Mouse (Mus musculus): Measurements from ENCODE around the gene Sept1.
"Not testable (repeated sequence)": the region's sequence is repeated elsewhere in the genome, so short reads cannot be mapped to it uniquely, and the experiment has no call there.

The Sept1 gene

DNA sequence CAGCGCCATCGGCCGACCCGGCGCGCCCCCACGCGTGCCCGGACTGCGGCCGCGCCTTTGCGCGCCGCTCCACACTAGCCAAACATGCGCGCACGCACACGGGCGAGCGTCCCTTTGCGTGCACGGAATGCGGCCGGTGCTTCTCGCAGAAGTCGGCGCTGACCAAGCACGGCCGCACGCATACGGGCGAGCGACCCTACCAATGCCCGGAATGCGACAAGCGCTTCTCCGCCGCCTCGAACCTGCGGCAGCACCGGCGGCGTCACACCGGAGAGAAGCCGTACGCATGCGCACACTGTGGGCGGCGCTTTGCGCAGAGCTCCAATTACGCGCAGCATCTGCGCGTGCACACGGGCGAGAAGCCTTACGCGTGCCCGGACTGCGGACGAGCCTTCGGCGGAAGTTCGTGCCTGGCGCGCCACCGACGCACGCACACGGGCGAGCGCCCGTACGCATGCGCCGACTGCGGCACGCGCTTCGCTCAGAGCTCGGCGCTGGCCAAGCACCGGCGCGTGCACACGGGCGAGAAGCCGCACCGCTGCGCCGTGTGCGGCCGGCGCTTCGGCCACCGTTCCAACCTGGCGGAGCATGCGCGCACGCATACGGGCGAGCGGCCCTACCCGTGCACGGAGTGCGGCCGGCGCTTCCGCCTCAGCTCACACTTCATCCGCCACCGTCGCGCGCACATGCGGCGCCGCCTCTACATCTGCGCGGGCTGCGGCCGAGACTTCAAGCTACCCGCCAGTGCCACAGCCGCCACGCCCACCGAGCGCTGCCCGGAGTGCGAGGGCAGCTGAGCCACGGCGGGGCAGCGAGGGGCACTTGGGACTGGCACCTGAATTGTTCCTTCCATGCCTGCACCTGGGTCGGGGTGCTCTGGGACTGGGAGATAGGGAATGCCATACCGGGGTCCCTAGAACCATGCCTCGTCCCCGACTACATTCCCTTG lies 21.2 kb upstream of the Sept1 start:
- DNase-seq (ENCODE audit: low spot score), result peak; percentile 69

DNA sequence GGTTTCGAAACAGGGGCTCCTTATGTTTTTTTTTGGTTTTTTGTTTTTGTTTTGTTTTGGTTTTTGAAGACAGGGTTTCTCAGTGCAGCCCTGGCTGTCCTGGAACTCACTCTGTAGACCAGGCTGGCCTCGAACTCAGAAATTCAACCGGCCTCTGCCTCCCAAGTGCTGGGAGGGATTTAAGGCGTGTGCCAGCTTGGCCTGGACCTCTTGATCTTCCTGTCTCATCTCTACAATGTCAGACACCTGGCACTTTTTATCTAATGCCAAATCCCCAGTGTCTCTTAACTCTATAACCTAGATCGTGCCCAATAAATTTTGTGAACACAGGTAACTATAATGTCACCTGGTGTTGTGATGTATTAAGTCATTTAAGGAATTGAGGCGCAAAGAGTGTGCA lies 20.4 kb upstream of the Sept1 start:
- no peak for DNase-seq (ENCODE audit: low spot score)

DNA sequence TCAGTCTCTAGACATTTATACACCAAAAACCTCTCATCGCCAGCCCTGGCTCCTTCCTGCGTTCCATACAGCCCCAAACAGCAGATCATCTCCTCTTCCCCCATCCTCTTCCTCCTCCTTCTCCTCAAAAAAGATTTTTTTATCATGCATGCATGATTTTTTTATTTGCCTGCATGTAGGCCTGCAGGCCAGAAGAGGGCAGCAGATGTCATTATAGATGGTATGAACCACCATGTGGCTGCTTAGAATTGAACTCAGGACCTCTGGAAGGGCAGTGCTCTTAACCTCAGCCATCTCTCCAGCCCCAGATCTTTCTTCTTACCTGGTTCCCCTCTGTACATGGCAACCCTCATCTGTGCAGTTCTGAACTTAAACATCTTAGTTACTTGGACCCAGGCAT lies 19.5 kb upstream of the Sept1 start:
- no peak for DNase-seq (ENCODE audit: low spot score)

DNA sequence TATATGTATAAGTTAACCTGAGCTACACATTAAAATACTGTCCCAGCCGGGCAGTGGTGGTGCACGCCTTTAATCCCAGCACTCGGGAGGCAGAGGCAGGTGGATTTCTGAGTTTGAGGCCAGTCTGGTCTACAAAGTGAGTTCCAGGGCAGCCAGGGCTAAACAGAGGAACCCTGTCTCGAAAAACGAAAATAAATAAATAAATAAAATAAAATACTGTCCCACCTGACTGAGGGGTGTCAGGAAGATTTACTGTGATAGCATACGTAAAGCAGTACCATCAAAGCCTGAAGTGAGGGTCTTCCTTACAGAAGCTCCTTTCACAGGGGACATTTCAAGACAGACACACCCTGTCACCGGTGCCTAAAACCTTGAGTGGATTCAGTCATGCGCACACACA lies 17.6 kb upstream of the Sept1 start:
- DNase-seq (ENCODE audit: low spot score), result not testable (repeated sequence)

DNA sequence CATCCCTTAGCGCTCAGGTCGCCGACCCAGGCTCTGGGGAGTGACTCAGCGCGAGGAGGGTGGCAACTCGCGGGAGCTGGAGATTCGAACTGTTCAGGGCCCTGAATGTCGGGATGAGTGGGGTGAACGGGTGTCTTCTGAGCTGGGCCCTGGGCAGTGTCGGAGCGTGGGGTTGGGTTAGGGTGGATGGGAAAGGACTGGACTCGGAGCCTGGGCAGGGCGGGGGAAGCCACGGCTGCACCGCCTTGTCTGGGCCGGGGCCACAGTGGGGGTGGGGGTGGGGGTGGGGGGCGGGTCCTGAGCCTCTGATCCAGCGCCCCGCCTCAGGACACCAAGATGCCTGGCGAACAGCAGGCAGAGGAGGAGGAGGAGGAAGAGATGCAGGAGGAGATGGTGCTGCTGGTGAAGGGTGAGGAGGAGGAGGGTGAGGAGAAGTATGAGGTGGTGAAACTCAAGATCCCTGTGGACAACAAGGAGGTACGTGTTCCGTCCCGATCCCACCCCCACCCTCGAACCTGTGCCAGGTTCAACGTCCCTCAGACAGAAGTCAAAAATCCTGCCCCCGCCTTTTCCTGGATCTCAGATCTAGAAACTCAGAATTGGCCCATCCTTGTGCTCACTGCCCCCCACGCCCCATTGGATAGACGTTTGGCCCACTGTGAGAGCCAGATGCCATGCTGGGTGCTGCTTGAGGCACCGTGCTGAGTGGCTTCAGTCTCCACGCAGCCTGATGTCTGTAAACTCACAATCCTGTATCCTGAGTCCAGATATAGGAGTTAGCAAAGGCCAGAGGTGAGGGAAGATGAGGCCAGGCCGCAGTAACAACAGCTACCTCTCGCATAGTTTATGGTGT lies 12.0 kb upstream of the Sept1 start:
- no peak for DNase-seq (ENCODE audit: low spot score)

DNA sequence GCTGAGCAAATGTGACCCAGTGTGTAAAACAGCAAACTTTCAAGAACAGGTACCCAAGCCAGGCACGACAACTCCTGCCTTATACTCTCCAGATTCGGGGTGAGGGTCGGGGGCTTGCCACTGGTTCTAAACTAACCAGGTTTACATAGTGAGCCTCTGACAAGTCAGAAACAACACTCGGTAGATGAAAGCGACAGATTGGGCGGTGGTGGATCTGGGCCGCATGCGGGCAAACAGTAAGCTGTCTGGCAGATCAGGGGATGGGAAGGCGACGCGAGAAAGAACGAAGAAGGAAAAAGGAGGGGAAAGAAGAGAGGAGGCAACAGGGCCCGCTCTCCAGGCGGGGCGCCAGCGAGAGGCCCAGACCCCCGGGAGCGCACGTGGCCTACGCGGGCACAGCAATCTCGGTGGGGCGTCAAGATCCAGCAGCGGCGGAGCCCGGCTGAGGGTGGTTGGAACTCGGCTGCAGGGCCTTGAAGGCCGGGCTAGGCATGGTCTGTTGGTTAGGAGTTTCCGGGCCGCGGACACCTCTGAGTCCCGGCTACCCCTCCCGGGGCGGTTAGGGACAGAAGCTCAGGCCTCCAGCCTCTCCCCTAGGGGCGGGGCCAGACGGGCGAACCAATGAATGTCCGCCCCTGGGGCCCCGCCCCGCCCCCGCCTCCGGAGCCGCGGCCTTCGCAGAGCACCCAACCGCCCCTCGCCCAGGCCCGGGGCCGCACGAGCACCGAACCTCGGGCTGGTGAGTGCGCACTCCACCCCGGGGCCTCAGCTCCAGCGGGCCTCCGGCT lies 11.1 kb upstream of the Sept1 start, which contains the start of gene Zfp771:
Zfp771 (plus strand) TSS at position 405 of the 788 bp plus-strand sequence.
- peak; percentile 76 for DNase-seq (ENCODE audit: low spot score)

DNA sequence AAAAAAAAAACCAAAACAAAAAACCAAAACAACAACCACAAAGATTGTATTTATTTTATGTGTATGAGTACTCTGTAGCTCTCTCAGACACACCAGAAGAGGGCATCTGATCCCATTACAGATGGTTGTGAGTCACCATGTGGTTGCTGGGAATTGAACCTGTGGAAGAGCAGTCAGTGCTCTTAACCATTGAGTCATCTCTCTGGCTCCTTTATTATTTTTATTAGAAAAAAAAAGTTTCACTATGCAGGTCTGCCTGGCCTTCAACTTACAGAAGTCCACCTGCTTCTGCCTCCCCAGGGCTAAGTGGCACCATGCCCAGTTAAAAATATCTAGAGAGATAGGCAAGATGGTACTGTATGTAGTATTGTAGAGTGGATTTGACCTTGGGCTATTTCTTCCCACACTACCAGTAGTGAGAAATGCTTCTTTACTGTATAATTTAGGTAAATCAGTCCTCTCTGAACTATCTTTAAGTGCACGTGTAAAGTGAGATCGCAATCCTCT lies 10.5 kb upstream of the Sept1 start:
- no peak for DNase-seq (ENCODE audit: low spot score)

DNA sequence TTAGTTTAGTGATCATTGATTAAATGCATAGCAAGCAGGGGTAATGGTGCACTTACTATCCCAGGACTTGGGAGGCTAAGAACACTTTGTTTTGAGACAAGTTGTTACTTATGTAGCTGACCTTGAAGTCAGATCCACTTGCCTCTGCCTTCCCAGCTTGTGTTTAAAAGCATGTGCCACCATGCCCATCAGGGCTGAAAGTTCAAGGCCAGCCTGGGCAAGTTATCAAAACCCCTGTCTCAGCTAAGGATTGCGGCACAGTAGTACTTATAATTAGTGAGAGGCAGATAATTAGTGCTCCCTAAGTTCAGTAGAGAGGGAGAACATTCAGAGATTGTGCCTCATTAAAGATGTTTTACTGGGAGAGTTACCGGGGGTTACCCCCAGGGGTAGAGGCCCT lies 1.8 kb upstream of the Sept1 start:
- no peak for DNase-seq (ENCODE audit: low spot score)

DNA sequence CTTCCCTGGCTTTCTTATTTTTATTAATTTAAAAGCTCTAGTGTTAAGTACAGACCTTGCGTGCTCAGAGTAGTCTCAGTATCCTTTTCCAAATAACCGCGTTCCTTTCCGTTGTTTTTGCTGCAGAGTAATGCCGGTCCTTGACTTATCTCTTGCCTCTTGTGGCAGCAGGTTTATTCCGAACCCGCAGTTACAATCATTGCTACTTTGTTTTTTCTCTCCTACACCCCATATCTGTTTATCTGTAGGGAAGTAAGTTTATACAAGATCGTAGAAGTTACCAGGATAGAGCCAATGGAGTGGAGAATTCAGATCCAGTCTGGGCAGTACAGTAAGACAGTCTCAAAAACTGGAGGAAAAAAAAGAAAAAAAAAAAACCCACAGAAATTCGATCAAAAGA lies 835 bp upstream of the Sept1 start:
- no peak for DNase-seq (ENCODE audit: low spot score)

DNA sequence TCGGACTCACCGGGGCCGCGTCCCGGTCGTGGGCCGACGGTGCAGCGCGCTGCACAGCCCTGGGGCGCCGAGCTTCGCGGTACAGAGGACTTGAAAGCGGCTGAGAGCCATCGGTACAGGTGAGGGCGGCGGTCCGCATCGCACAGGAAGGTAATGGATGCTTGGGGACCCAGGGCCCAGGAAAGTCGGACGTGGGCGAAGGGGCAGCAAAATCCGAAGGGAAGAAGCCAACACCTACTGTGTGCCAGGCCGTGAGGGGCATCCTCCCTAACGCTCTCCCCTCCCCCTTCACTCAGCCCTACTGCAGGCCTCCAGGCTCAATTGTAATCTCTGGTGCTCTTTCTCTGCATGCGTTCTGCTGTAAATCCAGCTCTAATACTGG lies 429 bp upstream of the Sept1 start:
- no peak for DNase-seq (ENCODE audit: low spot score)

DNA sequence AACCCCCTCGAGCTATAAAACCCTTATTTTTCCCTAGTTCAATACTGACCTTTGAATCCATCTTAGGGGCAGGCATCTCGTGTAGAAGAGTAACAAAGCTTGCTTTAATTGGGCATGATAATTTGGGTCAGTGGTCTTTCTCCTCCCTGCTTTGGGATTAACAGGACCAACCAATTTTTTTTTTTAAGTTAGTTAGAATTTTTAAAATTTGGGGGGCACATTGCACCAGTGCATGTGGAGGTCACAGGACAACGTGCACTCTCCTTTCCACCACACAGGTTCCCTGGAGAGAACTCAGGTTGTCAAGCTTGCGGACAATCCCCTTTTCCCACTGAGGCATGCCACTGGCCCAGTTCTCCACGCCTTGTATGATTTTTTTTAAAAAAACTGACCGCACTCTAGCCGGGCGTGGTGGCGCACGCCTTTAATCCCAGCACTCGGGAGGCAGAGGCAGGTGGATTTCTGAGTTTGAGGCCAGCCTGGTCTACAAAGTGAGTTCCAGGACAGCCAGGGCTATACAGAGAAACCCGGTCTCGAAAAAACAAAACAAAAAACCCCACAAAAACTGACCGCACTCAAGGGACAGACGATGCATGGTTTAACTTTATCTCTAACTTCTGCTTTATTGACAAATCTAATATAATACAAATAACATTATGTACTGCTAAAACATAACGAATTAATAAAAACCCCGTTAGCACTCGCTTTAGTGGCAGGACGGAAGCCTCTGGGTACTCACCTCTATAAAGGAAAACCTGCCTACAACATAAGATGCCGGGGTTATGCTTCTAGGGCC lies 906 bp downstream of the Sept1 start:
- DNase-seq (ENCODE audit: low spot score), result no peak

DNA sequence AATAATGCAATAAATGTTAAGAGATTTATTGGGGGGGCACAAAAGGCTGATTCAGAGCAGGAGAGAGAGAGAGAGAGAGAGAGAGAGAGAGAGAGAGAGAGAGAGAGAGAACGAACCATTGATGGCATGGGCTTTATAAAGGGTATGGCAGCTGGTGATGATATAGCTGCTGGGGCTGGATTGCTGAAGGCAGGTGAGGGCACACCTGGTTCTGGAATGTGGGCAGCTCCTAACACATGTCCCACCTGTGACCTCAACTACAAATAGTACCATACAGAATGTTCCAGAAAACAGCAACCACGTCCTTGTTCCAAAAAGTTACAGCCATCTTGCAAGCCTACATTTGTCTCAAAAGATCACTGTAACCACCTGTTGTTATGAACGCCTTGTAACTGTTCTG lies 1.6 kb downstream of the Sept1 start:
- no peak for DNase-seq (ENCODE audit: low spot score)

DNA sequence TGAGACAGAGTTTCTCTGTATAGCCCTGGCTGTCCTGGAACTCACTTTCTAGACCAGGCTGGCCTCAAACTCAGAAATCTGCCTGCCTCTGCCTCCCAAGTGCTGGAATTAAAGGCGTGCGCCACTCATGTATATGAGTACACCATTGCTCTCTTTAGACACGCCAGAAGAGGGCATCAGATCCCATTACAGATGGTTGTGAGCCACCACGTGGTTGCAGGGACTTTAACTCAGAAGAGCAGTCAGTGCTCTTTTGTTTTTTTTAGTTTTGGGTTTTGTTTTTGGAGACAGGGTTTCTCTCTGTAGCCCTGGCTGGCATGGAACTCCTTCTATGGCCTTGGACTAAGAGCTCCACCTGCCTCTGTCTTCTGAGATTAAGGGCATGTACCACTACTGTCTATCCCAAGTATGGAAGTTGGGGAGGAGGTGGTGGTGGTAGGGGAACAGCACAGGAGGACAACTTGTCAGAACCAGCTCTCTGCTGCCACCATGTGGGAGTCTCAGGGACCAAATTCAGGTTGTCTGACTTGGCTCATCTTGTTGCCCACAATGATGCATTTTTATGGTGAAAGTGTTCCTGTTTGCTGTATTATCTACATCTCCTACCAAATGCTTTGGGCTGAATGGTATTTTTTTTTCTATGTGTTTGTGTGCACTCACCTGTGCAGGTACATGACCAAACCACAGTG lies 4.2 kb downstream of the Sept1 start:
- DNase-seq (ENCODE audit: low spot score), result no peak

DNA sequence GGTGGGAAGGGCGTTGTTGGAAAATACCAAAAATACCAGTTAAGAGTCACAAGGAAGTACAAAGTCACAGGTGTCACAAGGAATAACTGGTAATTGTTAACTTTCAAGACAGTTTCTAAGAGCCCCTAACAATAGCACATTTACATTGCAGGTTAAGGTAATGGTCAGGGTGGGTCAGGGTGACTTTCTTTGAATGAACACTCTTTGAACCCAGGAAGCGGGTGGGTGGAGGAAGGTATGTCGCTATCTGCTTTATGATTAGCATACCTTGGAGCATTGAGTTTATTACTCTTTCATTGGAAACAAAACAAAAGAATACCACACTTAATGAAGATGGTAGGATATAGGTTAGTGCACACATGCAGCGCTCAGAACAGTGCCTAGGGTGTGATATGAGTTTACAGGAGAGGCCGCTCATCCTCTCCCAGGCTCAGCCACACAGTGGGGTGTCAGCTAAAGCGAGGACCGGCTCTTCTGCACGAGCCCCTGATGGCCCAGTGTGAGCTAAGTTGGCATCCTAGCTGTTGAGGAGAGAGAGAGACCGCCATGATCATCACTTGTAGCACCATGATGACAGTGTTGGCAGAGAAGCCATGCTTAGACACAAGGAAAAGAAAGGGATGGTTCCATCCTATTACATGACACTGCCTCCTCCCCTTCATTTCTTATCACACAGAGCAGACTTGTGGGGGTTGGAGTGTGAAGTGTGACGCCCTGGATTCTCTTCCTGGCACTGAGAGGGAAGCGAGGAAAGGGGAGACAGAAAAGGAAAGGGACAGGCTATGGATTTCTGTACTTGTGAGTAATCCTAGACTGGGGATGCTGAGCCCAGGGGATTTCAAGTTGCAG lies 7.6 kb downstream of the Sept1 start:
- no peak for DNase-seq (ENCODE audit: low spot score)

DNA sequence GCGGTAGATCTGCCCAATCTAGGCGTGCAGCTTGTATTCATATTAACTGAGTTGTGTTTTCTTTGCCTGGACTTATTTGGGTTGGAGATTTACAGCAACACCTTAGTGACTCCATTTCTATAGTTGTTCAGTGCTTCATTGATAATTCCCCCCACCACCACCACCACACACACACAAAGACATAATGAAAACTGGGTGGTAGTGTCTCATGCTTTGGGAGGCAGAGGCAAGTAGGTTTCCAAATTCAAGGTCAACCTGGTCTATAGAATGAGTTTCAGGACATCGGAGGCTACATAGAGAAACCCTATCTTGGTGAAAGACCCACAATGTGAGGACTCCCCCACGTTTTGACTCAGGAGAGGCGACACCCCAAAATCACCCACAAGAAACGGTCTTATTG lies 8.3 kb downstream of the Sept1 start:
- DNase-seq (ENCODE audit: low spot score), result no peak

DNA sequence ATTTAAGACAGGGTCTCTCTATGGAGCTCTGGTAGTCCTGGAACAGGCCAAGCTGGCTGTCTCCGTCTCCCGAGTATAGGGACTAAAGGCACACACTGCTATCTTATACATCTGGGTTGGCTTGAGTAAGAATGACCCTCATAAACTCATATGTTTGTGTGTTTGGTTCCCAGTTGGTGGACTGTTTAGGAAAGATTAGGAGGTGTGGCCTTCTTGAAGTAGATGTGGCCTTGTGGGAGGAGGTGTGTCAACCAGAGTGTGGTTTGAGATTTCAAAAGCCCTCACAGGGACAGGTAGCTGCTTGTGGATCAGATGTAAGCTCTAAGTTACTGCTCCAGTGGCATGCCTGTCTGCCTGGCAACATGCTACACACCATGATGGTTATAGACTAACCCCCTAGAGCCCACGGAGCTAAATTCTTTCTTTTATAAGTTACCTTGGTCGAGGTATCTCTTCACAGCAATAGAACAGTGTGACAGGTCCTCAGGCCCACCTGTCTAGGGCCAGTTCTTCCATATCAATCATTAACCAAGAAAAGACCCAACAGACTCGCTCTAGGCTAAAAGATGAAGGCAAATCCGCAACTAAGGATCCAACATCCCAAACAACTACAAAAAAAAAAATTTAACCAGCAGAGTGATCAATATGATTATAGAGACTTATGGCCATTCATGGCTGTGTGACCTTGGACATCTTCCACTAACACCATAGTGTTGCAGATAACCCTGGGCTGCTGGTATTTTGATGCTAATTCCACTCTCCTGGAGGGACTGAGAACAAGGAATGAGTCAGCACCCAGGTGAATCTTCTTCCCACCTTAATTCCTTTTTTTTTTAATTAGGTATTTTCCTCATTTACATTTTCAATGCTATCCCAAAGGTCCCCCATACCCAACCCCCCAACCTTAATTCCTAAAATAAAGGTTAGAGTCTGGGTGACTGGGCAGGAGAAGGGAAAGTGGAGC lies 9.1 kb downstream of the Sept1 start:
- DNase-seq (ENCODE audit: low spot score), result no peak

DNA sequence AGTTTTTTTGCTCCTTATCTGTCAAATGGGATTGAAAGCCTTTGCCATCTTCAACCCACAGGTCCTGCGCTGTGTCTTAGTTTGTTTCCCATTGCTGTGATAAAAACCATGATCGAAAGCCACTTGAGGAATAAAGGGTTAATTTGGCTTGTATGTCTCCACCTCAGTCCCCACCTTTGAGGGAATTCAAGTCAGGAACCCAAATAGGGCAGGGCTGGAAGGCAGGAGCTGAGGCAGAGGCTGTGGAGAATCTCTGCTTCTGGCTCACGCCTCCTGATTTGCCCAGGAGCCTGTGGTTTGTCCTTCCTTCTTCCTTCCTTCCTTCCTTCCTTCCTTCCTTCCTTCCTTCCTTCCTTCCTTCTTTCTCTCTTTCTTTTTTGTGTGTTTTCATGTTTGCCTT lies 9.8 kb downstream of the Sept1 start:
- no peak for DNase-seq (ENCODE audit: low spot score)

DNA sequence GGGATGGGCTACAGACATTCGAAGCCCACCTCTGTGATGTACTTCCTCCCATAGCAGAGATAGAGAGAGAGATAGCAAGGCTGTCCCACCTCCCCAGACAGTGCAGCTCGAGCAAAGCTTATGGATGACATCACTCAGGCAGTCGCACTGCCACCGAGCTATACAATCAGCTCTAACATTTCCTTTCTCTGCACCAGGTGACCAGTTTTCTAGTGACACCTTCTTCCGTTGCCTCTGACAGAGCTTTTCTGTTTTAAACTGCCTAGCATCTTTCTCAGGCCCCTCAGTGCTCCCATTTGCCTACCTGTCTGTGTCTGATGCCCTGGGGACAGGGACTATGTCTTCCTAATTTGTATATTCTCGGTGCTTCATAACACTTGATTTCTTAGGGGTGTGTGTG lies 12.5 kb downstream of the Sept1 start:
- DNase-seq (ENCODE audit: low spot score), result no peak
